Mouse (Mus musculus) myocyte (in vitro differentiated cells): ENCODE measurements around the gene Ptprd.

Experiments used
- MYOG ChIP-seq, 3 experiments: IDR thresholded peaks; one replicate each; pipeline ENCODE4 v1.6.1; 2011; ENCODE audit warnings: control low read depth in 2 of 3, low read depth in 2 of 3, mild to moderate bottlenecking in 2 of 3; ENCODE audit not compliant: insufficient read length in 2 of 3, control insufficient read depth in 1 of 3, insufficient read depth in 1 of 3
- POLR2A ChIP-seq: IDR thresholded peaks from one replicate; pipeline ENCODE4 v1.6.1; 2011; ENCODE audit warnings: low read depth, mild to moderate bottlenecking, control low read depth, moderate library complexity; ENCODE audit not compliant: insufficient read length
- SRF ChIP-seq: IDR thresholded peaks from one replicate; pipeline ENCODE4 v1.6.1; 2011; ENCODE audit warnings: low read depth; ENCODE audit not compliant: control insufficient read depth, insufficient read length

GRCm38 (mm10) chr4:77586222-77586621, 625.5 kb downstream of the Ptprd start:
- no peak for TF ChIP-seq MYOG (IDR thresholded peaks at IDR 0.05; ENCODE audit: control insufficient read depth in 1 of 3, insufficient read depth in 1 of 3, insufficient read length in 2 of 3, low read depth in 2 of 3)
- no peak for TF ChIP-seq POLR2A
- no peak for TF ChIP-seq SRF
